In genomic region chr7:97781496-97781895, GRCm38 (mm10) we compare ENCODE assay signal across 24 mouse cellular contexts. TPM values are rescaled to one million over a fixed set of nuclear protein-coding genes. Genes with fewer than 3 reads are reported as not detected.
DNase-seq lines count a peak whose midpoint lies in the region; ATAC-seq lines count a peak whose summit lies in the region.
"Had no signal": no experiment of that assay in that cellular context is flagged by ENCODE, and none has a peak within 500 bp of the region (broad histone marks: within the 10 kb centered on the region; RNA-seq: fewer than 3 reads in every experiment).

No protein-coding gene starts in this region.

- no peak overlapping the region for H3K4me3 ChIP-seq in kidney, embryonic 15.5 days (replicated peaks)
- H3K4me3 ChIP-seq: embryonic facial prominence, embryonic 12.5 days; forebrain, embryonic 15.5 days; hindbrain, embryonic 10.5 days; limb, embryonic 13.5 days; stomach, embryonic 15.5 days had no signal

- H3K9me3 ChIP-seq in kidney, embryonic 15.5 days (replicated peaks) = 0 out of 2 replicates have a peak, but pooled peaks cover under 1% of the 10 kb centered on the region
- H3K9me3 ChIP-seq: embryonic facial prominence, embryonic 12.5 days; forebrain, embryonic 15.5 days; G1E; hindbrain, embryonic 10.5 days; stomach, embryonic 15.5 days had no signal

- DNase-seq in heart, adult 11 months = peak; percentile 82
- no peak for DNase-seq in heart, adult 8-10 months (ENCODE audit: low spot score)
- DNase-seq in kidney, postnatal 25 days = peak; percentile 32 to 73
- no peak for DNase-seq in spleen, adult 18-20 months
- DNase-seq in cerebellum, postnatal 36 days = no peak
- DNase-seq in adrenal gland, adult 2 months = no peak
- DNase-seq: adrenal gland, postnatal 10 days; cerebellum, adult 11 months; cerebellum, adult 9-10 months; embryo, embryonic 11 days; gastrocnemius, postnatal 36 days; heart, postnatal 14 days; lung, postnatal 36 days; midbrain, embryonic 14.5 days had no signal

- no peak overlapping the region for H3K9ac ChIP-seq in kidney, embryonic 15.5 days
- H3K9ac ChIP-seq: embryonic facial prominence, embryonic 12.5 days; forebrain, embryonic 15.5 days; limb, embryonic 13.5 days; stomach, embryonic 15.5 days had no signal

- 0 out of 2 replicates have a peak overlapping the region, but pooled peaks have one; percentile 48 for H3K27ac ChIP-seq in kidney, embryonic 15.5 days
- H3K27ac ChIP-seq: embryonic facial prominence, embryonic 12.5 days; forebrain, embryonic 15.5 days; hindbrain, embryonic 10.5 days; limb, embryonic 13.5 days; stomach, embryonic 15.5 days had no signal

- peak; percentile 73; the same call in 1 of the 2 replicates for ATAC-seq in kidney, embryonic 15.5 days (replicated peaks; ENCODE audit: low FRiP score)
- ATAC-seq: forebrain, embryonic 15.5 days; hindbrain, embryonic 16.5 days had no signal

- 73% methylated on average over 8 of the region's 8 CpGs for WGBS in kidney, embryonic 15.5 days

- H3K4me2 ChIP-seq in kidney, embryonic 15.5 days = no peak overlapping the region
- H3K4me2 ChIP-seq: embryonic facial prominence, embryonic 12.5 days; forebrain, embryonic 15.5 days; limb, embryonic 13.5 days; liver, embryonic 11.5 days; stomach, embryonic 15.5 days had no signal

- H3K27me3 ChIP-seq in kidney, embryonic 15.5 days = peaks cover 15% of the 10 kb centered on the region
- H3K27me3 ChIP-seq: forebrain, embryonic 15.5 days; stomach, embryonic 15.5 days had no signal

- no peaks in the 10 kb centered on the region for H3K4me1 ChIP-seq in kidney, embryonic 15.5 days
- H3K4me1 ChIP-seq: embryonic facial prominence, embryonic 12.5 days; forebrain, embryonic 15.5 days; hindbrain, embryonic 10.5 days; limb, embryonic 13.5 days; stomach, embryonic 15.5 days had no signal

- no peaks in the 10 kb centered on the region for H3K36me3 ChIP-seq in kidney, embryonic 15.5 days
- H3K36me3 ChIP-seq: embryonic facial prominence, embryonic 12.5 days; forebrain, embryonic 15.5 days; G1E; hindbrain, embryonic 10.5 days; limb, embryonic 13.5 days; stomach, embryonic 15.5 days had no signal

RNA-seq across cellular contexts. Expression of gene Pak1, which starts 6.8 kb away (rescaled TPM):
- 1 to 10 TPM in 3 of 4 experiments, under 1 TPM in 1; 0.63 to 1.3 (median 1.1) TPM for total RNA-seq in heart, adult 8-10 months (2022)
- 16.4 and 17.2 TPM in 2 replicates for polyA plus RNA-seq in kidney, embryonic 15.5 days (2015; fragmentation: Nextera tagmentation; extraction: Ambion mirVana)
- total RNA-seq in adrenal gland, adult 2 months (2021) = 10 to 100 TPM; 20.5 to 32.2 TPM
- polyA plus RNA-seq in adrenal gland, adult 2 months (2012; rRNA removed) = 19.8 and 21.4 TPM in 2 replicates

RNA-seq across cellular contexts. Expression of gene Aqp11, which starts 43.4 kb away (rescaled TPM):
- 1 to 10 TPM in 3 of 4 experiments, under 1 TPM in 1; 0.98 to 2.4 (median 2.0) TPM for total RNA-seq in heart, adult 8-10 months (2022)
- polyA plus RNA-seq in kidney, embryonic 15.5 days (2015; fragmentation: Nextera tagmentation; extraction: Ambion mirVana) = 16.5 and 18.5 TPM in 2 replicates
- 1 to 10 TPM; 2.8 to 5.3 TPM for total RNA-seq in adrenal gland, adult 2 months (2021)
- 5.5 and 8.1 TPM in 2 replicates for polyA plus RNA-seq in adrenal gland, adult 2 months (2012; rRNA removed)
- total RNA-seq: monocyte, adult 5-6 weeks had no signal

Comparison
In these comparisons a context has a peak if more than half of its experiments do, and no peak if none do; other contexts are left out.
1. DNase-seq: peak in heart, adult 11 months (single experiment) and kidney, postnatal 25 days (2 of 2); none in heart, adult 8-10 months (single experiment), spleen, adult 18-20 months (0 of 2), cerebellum, postnatal 36 days (0 of 2) and adrenal gland, adult 2 months (single experiment).
2. RNA of gene Pak1, which starts 6.8 kb away (total RNA-seq): 20.5 to 32.2 TPM in adrenal gland, adult 2 months; 0.63 to 1.3 TPM in heart, adult 8-10 months; every median in the first group is over 4 times any median in the second.